In genomic region chr9:40858461-40859160, GRCm38 (mm10) we compare ENCODE assay signal across 7 mouse cellular contexts. TPM values are rescaled to one million over a fixed set of nuclear protein-coding genes. Genes with fewer than 3 reads are reported as not detected.
A peak's percentile ranks its signal among the peaks of the same experiment; 100 is the strongest.
DNase-seq lines count a peak whose midpoint lies in the region; ATAC-seq and TF ChIP-seq lines count a peak whose summit lies in the region.

No protein-coding gene starts in this region.

- H3K4me1 ChIP-seq in lung, adult 2 months (ENCODE audit: control insufficient read depth, insufficient read depth, low read length), result peaks cover 3% of the 10 kb centered on the region
- H3K4me1 ChIP-seq in embryonic facial prominence, embryonic 14.5 days (ENCODE audit: control insufficient read depth, insufficient read depth, low read length), result no peaks in the 10 kb centered on the region
- H3K4me1 ChIP-seq in hindbrain, postnatal 0 days (ENCODE audit: insufficient read depth, low read length), result no peaks in the 10 kb centered on the region
- H3K4me1 ChIP-seq in neural tube, embryonic 13.5 days (replicated peaks), result peaks cover 14% of the 10 kb centered on the region

- ATAC-seq in embryonic facial prominence, embryonic 14.5 days (ENCODE audit: low read depth), result no peak
- ATAC-seq in hindbrain, postnatal 0 days, result no peak
- ATAC-seq in neural tube, embryonic 13.5 days (ENCODE audit: low read depth), result peak; percentile 51; the same call in 1 of the 2 replicates
- ATAC-seq in cerebellum, adult (ENCODE audit: insufficient number of reproducible peaks, low FRiP score, low TSS enrichment), result no peak

- 10% methylated on average over 21 of the region's 21 CpGs for WGBS in lung, adult 2 months
- WGBS in embryonic facial prominence, embryonic 14.5 days, result 9% methylated on average over 21 of the region's 21 CpGs
- 6% methylated on average over 21 of the region's 21 CpGs for WGBS in hindbrain, postnatal 0 days
- WGBS in neural tube, embryonic 13.5 days, result 5% methylated on average over 21 of the region's 21 CpGs

- H3K9me3 ChIP-seq in embryonic facial prominence, embryonic 14.5 days (ENCODE audit: control insufficient read depth, low read length), result no peaks in the 10 kb centered on the region
- H3K9me3 ChIP-seq in hindbrain, postnatal 0 days (ENCODE audit: low read length), result no peaks in the 10 kb centered on the region
- H3K9me3 ChIP-seq in neural tube, embryonic 13.5 days, result no peaks in the 10 kb centered on the region

- peak overlapping the region; percentile 58 for H3K4me2 ChIP-seq in embryonic facial prominence, embryonic 14.5 days (ENCODE audit: low read depth, low read length)
- H3K4me2 ChIP-seq in hindbrain, postnatal 0 days (ENCODE audit: low read depth, low read length), result peak overlapping the region; percentile 74
- peak overlapping the region; percentile 56 for H3K4me2 ChIP-seq in neural tube, embryonic 13.5 days

- no peaks in the 10 kb centered on the region for H3K36me3 ChIP-seq in embryonic facial prominence, embryonic 14.5 days (ENCODE audit: control insufficient read depth, insufficient read depth, low read length)
- H3K36me3 ChIP-seq in hindbrain, postnatal 0 days (ENCODE audit: insufficient read depth, low read length), result no peaks in the 10 kb centered on the region
- H3K36me3 ChIP-seq in neural tube, embryonic 13.5 days, result no peaks in the 10 kb centered on the region

- peaks cover 31% of the 10 kb centered on the region for H3K27me3 ChIP-seq in embryonic facial prominence, embryonic 14.5 days (replicated peaks; ENCODE audit: control insufficient read depth, insufficient read depth, low read length)
- peaks cover 8% of the 10 kb centered on the region; the same call in 1 of the 2 replicates for H3K27me3 ChIP-seq in hindbrain, postnatal 0 days (ENCODE audit: insufficient read depth, low read length)
- peaks cover 58% of the 10 kb centered on the region for H3K27me3 ChIP-seq in neural tube, embryonic 13.5 days

- H3K4me3 ChIP-seq in lung, adult 2 months (replicated peaks; ENCODE audit: extremely low read depth, low read depth, low read length), result peak overlapping the region; percentile 54
- H3K4me3 ChIP-seq in embryonic facial prominence, embryonic 14.5 days (ENCODE audit: low read depth, low read length), result peak overlapping the region; percentile 36
- H3K4me3 ChIP-seq in hindbrain, postnatal 0 days (ENCODE audit: low read length), result peak overlapping the region; percentile 38
- H3K4me3 ChIP-seq in neural tube, embryonic 13.5 days, result peak overlapping the region; percentile 35

- no peak for TF ChIP-seq CTCF in lung, adult 2 months (IDR thresholded peaks at IDR 0.05; ENCODE audit: insufficient read depth, low read length)
- no peak for TF ChIP-seq CTCF in hindbrain, postnatal 0 days (IDR thresholded peaks at IDR 0.05; ENCODE audit: low read depth)

- no peak overlapping the region for H3K27ac ChIP-seq in embryonic facial prominence, embryonic 14.5 days (replicated peaks; ENCODE audit: low read depth, low read length)
- no peak overlapping the region for H3K27ac ChIP-seq in hindbrain, postnatal 0 days
- peak overlapping the region; percentile 65 for H3K27ac ChIP-seq in neural tube, embryonic 13.5 days (replicated peaks)

- 0 out of 2 replicates have a peak overlapping the region, but pooled peaks have one; percentile 28 for H3K9ac ChIP-seq in embryonic facial prominence, embryonic 14.5 days (ENCODE audit: low read depth, low read length)
- H3K9ac ChIP-seq in hindbrain, postnatal 0 days (replicated peaks; ENCODE audit: low read length), result peak overlapping the region; percentile 40; the same call in 1 of the 2 replicates
- H3K9ac ChIP-seq in neural tube, embryonic 13.5 days, result peak overlapping the region; percentile 57

- DNase-seq in lung, adult 2 months, result no peak
- no peak for DNase-seq in lung, postnatal 36 days
- peak; percentile 21 for DNase-seq in embryonic facial prominence, embryonic 14.5 days (ENCODE audit: low spot score)
- DNase-seq in hindbrain, postnatal 0 days (ENCODE audit: low spot score), result peak; percentile 61
- DNase-seq in adrenal gland, adult 2 months, result no peak

- TF ChIP-seq POLR2A in lung, adult 2 months (IDR thresholded peaks at IDR 0.05; ENCODE audit: borderline replicate concordance, extremely low read depth, low read depth, low read length), result no peak

RNA-seq across cellular contexts. Expression of gene Bsx, which starts 15.3 kb away (rescaled TPM):
- 0.04 and 0.05 TPM in 2 replicates for polyA plus RNA-seq in lung, adult 2 months (2012; rRNA removed)
- not detected in 2 replicates for polyA plus RNA-seq in embryonic facial prominence, embryonic 14.5 days (2014; fragmentation: Nextera tagmentation; extraction: Ambion mirVana)
- not detected in 2 replicates for total RNA-seq in hindbrain, postnatal 0 days (2014; rRNA removed)
- polyA plus RNA-seq in hindbrain, postnatal 0 days (2015; fragmentation: Nextera tagmentation; extraction: Ambion mirVana), result not detected in 2 replicates
- polyA plus RNA-seq in neural tube, embryonic 13.5 days (2015; fragmentation: Nextera tagmentation; extraction: Ambion mirVana), result not detected in 2 replicates
- total RNA-seq in adrenal gland, adult 2 months (2021), result not detected
- polyA plus RNA-seq in adrenal gland, adult 2 months (2012; rRNA removed), result 0.08 TPM in 1 of 2 replicates, not detected in the other

RNA-seq across cellular contexts. Expression of gene Hspa8, which starts 57.8 kb away (rescaled TPM):
- 1,079 and 1,193 TPM in 2 replicates for polyA plus RNA-seq in lung, adult 2 months (2012; rRNA removed)
- polyA plus RNA-seq in embryonic facial prominence, embryonic 14.5 days (2014; fragmentation: Nextera tagmentation; extraction: Ambion mirVana), result 2,298 and 2,577 TPM in 2 replicates
- total RNA-seq in hindbrain, postnatal 0 days (2014; rRNA removed), result 3,796 and 3,887 TPM in 2 replicates
- 2,316 and 2,371 TPM in 2 replicates for polyA plus RNA-seq in hindbrain, postnatal 0 days (2015; fragmentation: Nextera tagmentation; extraction: Ambion mirVana)
- polyA plus RNA-seq in neural tube, embryonic 13.5 days (2015; fragmentation: Nextera tagmentation; extraction: Ambion mirVana), result 2,997 and 3,038 TPM in 2 replicates
- 1,000 to 10,000 TPM; 1,424 to 4,193 TPM for total RNA-seq in adrenal gland, adult 2 months (2021)
- polyA plus RNA-seq in adrenal gland, adult 2 months (2012; rRNA removed), result 1,414 and 2,267 TPM in 2 replicates

Comparison
In these comparisons a context has a peak if more than half of its experiments do, and no peak if none do; other contexts are left out.
1. DNase-seq: peak in embryonic facial prominence, embryonic 14.5 days (single experiment) and hindbrain, postnatal 0 days (single experiment); none in lung, adult 2 months (single experiment), lung, postnatal 36 days (single experiment) and adrenal gland, adult 2 months (single experiment).
2. Peak in every context shown above with its lines, with median percentiles within 50 percentile points of each other: H3K4me3 ChIP-seq, H3K4me2 ChIP-seq and H3K9ac ChIP-seq.